Mouse (Mus musculus) erythroblast, embryonic 14.5 days (primary cell): Measurements from ENCODE around the gene Atxn1.

Experiments
- GATA1 ChIP-seq: IDR thresholded peaks from 2 replicates; pipeline ENCODE4 v1.6.1; 2012; ENCODE audit warnings: low read length, inconsistent platforms, mixed read lengths
- TAL1 ChIP-seq: IDR thresholded peaks from 3 replicates; pipeline ENCODE4 v1.6.1; 2012; ENCODE audit warnings: low read length, inconsistent platforms, mixed read lengths

DNA sequence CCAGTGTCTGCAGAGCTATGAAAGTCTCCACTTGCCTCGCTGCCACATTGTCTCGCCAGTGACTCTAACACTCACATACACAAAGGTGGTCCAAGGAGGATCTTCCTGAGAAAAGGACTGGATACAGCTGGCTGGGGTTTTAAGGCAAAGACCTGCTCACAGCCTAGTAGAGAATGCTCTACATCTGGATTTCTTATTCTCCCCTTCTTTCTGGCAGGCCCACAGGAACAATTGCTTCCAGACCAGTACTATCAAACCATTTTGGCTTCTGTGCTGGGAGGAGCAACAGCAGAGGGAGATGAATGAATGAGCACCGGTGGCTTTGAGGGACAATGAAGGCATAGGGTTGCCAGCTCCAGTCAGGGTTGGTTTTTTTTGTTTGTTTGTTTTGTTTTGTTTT is 265.8 kb downstream of the Atxn1 start:
- TF ChIP-seq GATA1 (no peak), TAL1 (no peak)
